ENCODE assay signal across 8 mouse cellular contexts in genomic region chrX:37048066-37048889, GRCm38 (mm10). TPM values are rescaled to one million over a fixed set of nuclear protein-coding genes. Genes with fewer than 3 reads are reported as not detected.
DNase-seq lines count a peak whose midpoint lies in the region; ATAC-seq lines count a peak whose summit lies in the region.

Sowahd (plus strand) TSS chrX:37048845.

- H3K27ac ChIP-seq in kidney, embryonic 15.5 days, result no peak within 1 kb of the TSS
- H3K27ac ChIP-seq in embryonic facial prominence, embryonic 11.5 days (replicated peaks; ENCODE audit: low read depth, low read length), result no peak within 1 kb of the TSS
- H3K27ac ChIP-seq in intestine, embryonic 16.5 days (ENCODE audit: low read length), result no peak within 1 kb of the TSS
- H3K27ac ChIP-seq in midbrain, embryonic 15.5 days, result no peak within 1 kb of the TSS

- peak within 1 kb of the TSS; percentile 39 for H3K4me3 ChIP-seq in kidney, embryonic 15.5 days (replicated peaks)
- peak within 1 kb of the TSS; percentile 21 for H3K4me3 ChIP-seq in embryonic facial prominence, embryonic 11.5 days (ENCODE audit: low read depth, low read length)
- peak within 1 kb of the TSS; percentile 41 for H3K4me3 ChIP-seq in intestine, embryonic 16.5 days (ENCODE audit: low read length)
- peak within 1 kb of the TSS; percentile 39 for H3K4me3 ChIP-seq in midbrain, embryonic 15.5 days

- peak; percentile 43 for ATAC-seq in kidney, embryonic 15.5 days (replicated peaks; ENCODE audit: low FRiP score)
- ATAC-seq in embryonic facial prominence, embryonic 11.5 days (replicated peaks; ENCODE audit: insufficient number of reproducible peaks, low FRiP score, low TSS enrichment, low read depth), result no peak
- peak; percentile 31 for ATAC-seq in intestine, embryonic 16.5 days
- ATAC-seq in midbrain, embryonic 15.5 days (replicated peaks), result 0 out of 2 replicates have a peak, but pooled peaks have one; percentile 17

- peaks cover 75% of the 10 kb centered on the region for H3K27me3 ChIP-seq in kidney, embryonic 15.5 days
- peaks cover 28% of the 10 kb centered on the region for H3K27me3 ChIP-seq in embryonic facial prominence, embryonic 11.5 days (ENCODE audit: control insufficient read depth, insufficient read depth, low read length)
- H3K27me3 ChIP-seq in intestine, embryonic 16.5 days (replicated peaks; ENCODE audit: control insufficient read depth, insufficient read depth, low read length), result peaks cover 29% of the 10 kb centered on the region
- peaks cover 15% of the 10 kb centered on the region for H3K27me3 ChIP-seq in midbrain, embryonic 15.5 days (replicated peaks)

- no peaks in the 10 kb centered on the region for H3K9me3 ChIP-seq in kidney, embryonic 15.5 days (replicated peaks)
- no peaks in the 10 kb centered on the region for H3K9me3 ChIP-seq in embryonic facial prominence, embryonic 11.5 days (replicated peaks; ENCODE audit: control insufficient read depth, low read length)
- no peaks in the 10 kb centered on the region for H3K9me3 ChIP-seq in intestine, embryonic 16.5 days (ENCODE audit: control insufficient read depth, low read length)
- no peaks in the 10 kb centered on the region for H3K9me3 ChIP-seq in midbrain, embryonic 15.5 days

- H3K36me3 ChIP-seq in kidney, embryonic 15.5 days, result no peaks in the 10 kb centered on the region
- no peaks in the 10 kb centered on the region for H3K36me3 ChIP-seq in embryonic facial prominence, embryonic 11.5 days (replicated peaks; ENCODE audit: control insufficient read depth, insufficient read depth, low read depth, low read length)
- no peaks in the 10 kb centered on the region for H3K36me3 ChIP-seq in intestine, embryonic 16.5 days (ENCODE audit: control insufficient read depth, insufficient read depth, low read length)
- no peaks in the 10 kb centered on the region for H3K36me3 ChIP-seq in midbrain, embryonic 15.5 days (replicated peaks)

- no peak within 1 kb of the TSS for H3K9ac ChIP-seq in kidney, embryonic 15.5 days
- H3K9ac ChIP-seq in embryonic facial prominence, embryonic 11.5 days (replicated peaks; ENCODE audit: low read length), result no peak within 1 kb of the TSS
- peak within 1 kb of the TSS; percentile 56 for H3K9ac ChIP-seq in intestine, embryonic 16.5 days (ENCODE audit: low read depth, low read length)
- H3K9ac ChIP-seq in midbrain, embryonic 15.5 days, result 0 out of 2 replicates have a peak within 1 kb of the TSS, but pooled peaks have one; percentile 1

- DNase-seq in kidney, adult 8-10 months, result no peak
- no peak for DNase-seq in embryonic facial prominence, embryonic 11.5 days (ENCODE audit: low spot score)
- no peak for DNase-seq in gastrocnemius, postnatal 4 days (ENCODE audit: low spot score in 2 of 2)
- DNase-seq in spleen, postnatal 4 days (ENCODE audit: low spot score in 2 of 2), result no peak
- no peak for DNase-seq in c-Kit-positive CD71-positive TER-119-positive erythroid progenitor cells, embryonic 14.5 days (ENCODE audit: low spot score)

- peaks cover 13% of the 10 kb centered on the region for H3K4me1 ChIP-seq in kidney, embryonic 15.5 days
- H3K4me1 ChIP-seq in embryonic facial prominence, embryonic 11.5 days (ENCODE audit: control insufficient read depth, insufficient read depth, low read length), result peaks cover 3% of the 10 kb centered on the region; the same call in 1 of the 2 replicates
- peaks cover 4% of the 10 kb centered on the region; the same call in 1 of the 2 replicates for H3K4me1 ChIP-seq in intestine, embryonic 16.5 days (ENCODE audit: control insufficient read depth, insufficient read depth, low read length)
- H3K4me1 ChIP-seq in midbrain, embryonic 15.5 days, result peaks cover 6% of the 10 kb centered on the region; the same call in 1 of the 2 replicates

- WGBS in kidney, embryonic 15.5 days, result 11% methylated on average over 36 of the region's 38 CpGs
- 12% methylated on average over 36 of the region's 38 CpGs for WGBS in embryonic facial prominence, embryonic 11.5 days
- WGBS in intestine, embryonic 16.5 days, result 16% methylated on average over 35 of the region's 38 CpGs
- WGBS in midbrain, embryonic 15.5 days, result 14% methylated on average over 37 of the region's 38 CpGs

- H3K4me2 ChIP-seq in kidney, embryonic 15.5 days, result peak within 1 kb of the TSS; percentile 68
- peak within 1 kb of the TSS; percentile 46 for H3K4me2 ChIP-seq in embryonic facial prominence, embryonic 11.5 days (ENCODE audit: low read depth, low read length)
- peak within 1 kb of the TSS; percentile 68 for H3K4me2 ChIP-seq in intestine, embryonic 16.5 days (ENCODE audit: low read depth, low read length)
- H3K4me2 ChIP-seq in midbrain, embryonic 15.5 days, result peak within 1 kb of the TSS; percentile 75

RNA-seq across cellular contexts. Expression of gene Sowahd, which starts in this region (rescaled TPM):
- polyA plus RNA-seq in kidney, embryonic 15.5 days (2015; fragmentation: Nextera tagmentation; extraction: Ambion mirVana), result not detected in 2 replicates
- not detected in 2 replicates for polyA plus RNA-seq in embryonic facial prominence, embryonic 11.5 days (2014; fragmentation: Nextera tagmentation; extraction: Ambion mirVana)
- polyA plus RNA-seq in intestine, embryonic 16.5 days (2015; fragmentation: Nextera tagmentation; extraction: Ambion mirVana), result 0.11 TPM in 2 replicates
- polyA plus RNA-seq in midbrain, embryonic 15.5 days (2015; fragmentation: Nextera tagmentation; extraction: Ambion mirVana), result not detected in 2 replicates
- under 1 TPM in 1 of 2 experiments, not detected in 1; 0.34 TPM for total RNA-seq in gastrocnemius, postnatal 4 days (2021)

Comparison
In these comparisons a context has a peak if more than half of its experiments do, and no peak if none do; other contexts are left out.
1. Peak in ATAC-seq, H3K4me3 ChIP-seq and H3K4me2 ChIP-seq in kidney, embryonic 15.5 days; RNA of the gene not detected or under 1 TPM.
2. Peak in ATAC-seq, H3K4me3 ChIP-seq, H3K9ac ChIP-seq and H3K4me2 ChIP-seq in intestine, embryonic 16.5 days; RNA of the gene not detected or under 1 TPM.
3. Peak in ATAC-seq, H3K4me3 ChIP-seq, H3K9ac ChIP-seq and H3K4me2 ChIP-seq in midbrain, embryonic 15.5 days; RNA of the gene not detected or under 1 TPM.